Comparison of ENCODE assay signal across 25 mouse cellular contexts in genomic region chr1:170270281-170270680, GRCm38 (mm10). TPM values are rescaled to one million over a fixed set of nuclear protein-coding genes. Genes with fewer than 3 reads are reported as not detected.
"Had no signal": no experiment of that assay in that cellular context is flagged by ENCODE, and none has a peak within 500 bp of the region (broad histone marks: within the 10 kb centered on the region; RNA-seq: fewer than 3 reads in every experiment).

No protein-coding gene starts in this region.

- H3K9ac ChIP-seq: liver, embryonic 12.5 days; liver, embryonic 14.5 days; lung, embryonic 14.5 days; midbrain, embryonic 13.5 days; midbrain, embryonic 15.5 days; neural tube, embryonic 13.5 days; neural tube, embryonic 15.5 days; stomach, embryonic 15.5 days had no signal

- H3K9me3 ChIP-seq: liver, embryonic 12.5 days; neural tube, embryonic 13.5 days; stomach, embryonic 15.5 days had no signal

- ATAC-seq: liver, embryonic 12.5 days; midbrain, embryonic 13.5 days; midbrain, embryonic 15.5 days had no signal

- H3K4me1 ChIP-seq: liver, embryonic 12.5 days; midbrain, embryonic 13.5 days; midbrain, embryonic 15.5 days; neural tube, embryonic 13.5 days; neural tube, embryonic 15.5 days; stomach, embryonic 15.5 days had no signal

- H3K27me3 ChIP-seq: liver, embryonic 12.5 days; midbrain, embryonic 13.5 days; midbrain, embryonic 15.5 days; neural tube, embryonic 13.5 days; neural tube, embryonic 15.5 days; stomach, embryonic 15.5 days had no signal

- H3K4me3 ChIP-seq: liver, embryonic 12.5 days; megakaryocyte, embryonic 14.5 days; midbrain, embryonic 13.5 days; midbrain, embryonic 15.5 days; myocyte; neural tube, embryonic 13.5 days; neural tube, embryonic 15.5 days; stomach, embryonic 15.5 days had no signal

- H3K4me2 ChIP-seq: liver, embryonic 12.5 days; lung, embryonic 14.5 days; midbrain, embryonic 11.5 days; midbrain, embryonic 13.5 days; midbrain, embryonic 15.5 days; neural tube, embryonic 13.5 days; neural tube, embryonic 15.5 days; stomach, embryonic 15.5 days had no signal

- DNase-seq: lung, adult 18-20 months; lung, embryonic 14.5 days; lung, postnatal 10 days; lung, postnatal 4 days; retina, postnatal 1 day; right cerebral cortex, adult 18-20 months; thymus, adult 2 months; thymus, postnatal 14 days; thymus, postnatal 36 days had no signal

- H3K36me3 ChIP-seq: liver, embryonic 12.5 days; midbrain, embryonic 13.5 days; midbrain, embryonic 15.5 days; neural tube, embryonic 13.5 days; neural tube, embryonic 15.5 days; stomach, embryonic 15.5 days had no signal

- H3K27ac ChIP-seq: liver, embryonic 12.5 days; liver, embryonic 14.5 days; midbrain, embryonic 13.5 days; midbrain, embryonic 15.5 days; neural tube, embryonic 13.5 days; neural tube, embryonic 15.5 days; stomach, embryonic 15.5 days; stomach, postnatal 0 days had no signal

RNA-seq across cellular contexts. Expression of gene Sh2d1b1, which starts 6.8 kb away (rescaled TPM):
- total RNA-seq: midbrain, postnatal 0 days had no signal
- polyA plus RNA-seq: midbrain, embryonic 11.5 days; midbrain, embryonic 13.5 days; midbrain, postnatal 0 days; neural tube, embryonic 13.5 days; neural tube, embryonic 15.5 days had no signal

RNA-seq across cellular contexts. Expression of gene Sh2d1b2, which starts 37.7 kb away (rescaled TPM):
- polyA plus RNA-seq: liver, embryonic 12.5 days; liver, embryonic 14.5 days; liver, embryonic 16.5 days; lung, embryonic 14.5 days; midbrain, embryonic 11.5 days; midbrain, embryonic 13.5 days; midbrain, embryonic 15.5 days; midbrain, postnatal 0 days; myocyte; neural tube, embryonic 11.5 days; neural tube, embryonic 13.5 days; neural tube, embryonic 15.5 days; stomach, embryonic 15.5 days; stomach, postnatal 0 days; testis, adult 2 months had no signal

RNA-seq across cellular contexts. Expression of gene Spata46, which starts 38.3 kb away (rescaled TPM):
- total RNA-seq: midbrain, postnatal 0 days had no signal
- polyA plus RNA-seq: myocyte; spleen, adult 2 months had no signal
